Mouse (Mus musculus) heart, adult 2 months (tissue): Measurements from ENCODE around the gene Mfsd4a.

Source experiments
- CTCF ChIP-seq: fragments of 200-600 bp; IDR thresholded peaks from 2 replicates; pipeline ENCODE4 v1.8.1; 2022; ENCODE audit warnings: antibody characterized with exemption, mild to moderate bottlenecking, moderate library complexity
- EP300 ChIP-seq: fragments of 200-500 bp; IDR thresholded peaks from 2 replicates; pipeline ENCODE4 v1.6.1; 2011; ENCODE audit warnings: low read depth, low read length, control low read depth; ENCODE audit not compliant: insufficient read depth
- POLR2A ChIP-seq: fragments of 200-500 bp; IDR thresholded peaks from 2 replicates; pipeline ENCODE4 v1.6.1; 2011; ENCODE audit warnings: mild to moderate bottlenecking, low read depth, low read length, control low read depth; ENCODE audit not compliant: insufficient read depth

GRCm38 (mm10) chr1:132008881-132009644 lies 58.8 kb downstream of the Mfsd4a start:
- TF ChIP-seq CTCF (no peak), EP300 (no peak), POLR2A (no peak)
